Mouse (Mus musculus): Measurements from ENCODE around the gene St3gal3.

St3gal3 gene

DNA sequence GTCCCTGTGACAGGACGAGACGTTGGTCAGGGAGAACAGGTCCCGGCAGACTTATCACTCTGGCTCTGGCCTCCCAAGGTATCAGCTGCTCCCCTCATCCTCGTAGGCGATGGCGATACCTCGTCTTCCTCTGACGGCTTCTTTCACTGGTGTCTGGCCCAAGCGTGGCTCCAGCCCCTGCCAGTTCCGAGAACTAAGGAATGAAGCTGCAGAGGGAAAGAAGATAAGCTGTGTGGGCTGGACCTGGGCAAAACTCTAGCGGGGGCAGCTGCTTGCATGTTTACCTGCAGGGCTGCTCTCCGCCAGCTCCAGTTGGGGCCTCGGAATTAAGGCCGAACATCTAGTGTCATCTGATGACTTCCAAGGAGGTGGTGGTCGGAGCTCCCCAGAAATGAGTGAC lies 245.2 kb downstream of the St3gal3 start:
- DNase-seq = no peak

DNA sequence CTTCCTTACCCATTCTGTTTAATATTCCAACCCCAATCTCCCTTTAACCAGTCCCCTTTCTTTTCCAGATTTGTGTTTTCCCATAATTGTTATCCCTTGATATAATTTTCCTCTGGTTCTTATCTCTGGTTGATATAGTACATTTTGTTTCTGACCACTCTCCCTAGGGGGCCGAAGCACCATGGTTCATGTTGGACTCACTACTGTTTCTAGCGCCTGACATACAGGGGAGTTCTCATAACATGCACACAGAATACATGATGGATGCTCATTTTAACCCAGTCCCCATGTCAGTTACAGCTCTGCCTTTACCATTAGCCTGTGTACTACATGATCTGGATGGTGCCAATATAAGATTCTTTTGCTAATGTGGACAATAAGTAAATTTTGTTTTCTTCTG lies 246.8 kb downstream of the St3gal3 start:
- DNase-seq = no peak

DNA sequence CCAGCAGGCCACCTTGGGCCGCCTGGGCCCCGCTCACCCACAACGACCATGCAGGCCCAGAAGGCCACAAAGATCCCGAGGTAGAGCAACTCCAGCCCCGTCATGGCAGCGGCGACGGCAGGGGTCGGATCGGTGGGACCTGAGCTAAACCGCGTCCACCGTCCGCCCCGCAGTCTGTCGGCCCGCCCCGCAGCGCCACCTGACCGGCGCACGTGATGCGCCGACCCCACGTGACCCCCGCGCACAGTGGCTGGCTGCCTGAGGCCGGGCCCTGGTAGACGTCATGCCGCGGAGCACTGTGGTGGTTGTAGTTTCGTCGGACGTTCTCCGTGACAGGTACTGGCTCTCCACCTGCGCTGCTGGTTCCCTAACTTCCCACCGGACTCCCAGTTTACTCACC lies 247.6 kb downstream of the St3gal3 start, which contains the start of gene Atp6v0b:
Gene Atp6v0b (minus strand): TSS at position 201 of the 400 bp plus-strand sequence.
- peak; percentile 97 for DNase-seq

DNA sequence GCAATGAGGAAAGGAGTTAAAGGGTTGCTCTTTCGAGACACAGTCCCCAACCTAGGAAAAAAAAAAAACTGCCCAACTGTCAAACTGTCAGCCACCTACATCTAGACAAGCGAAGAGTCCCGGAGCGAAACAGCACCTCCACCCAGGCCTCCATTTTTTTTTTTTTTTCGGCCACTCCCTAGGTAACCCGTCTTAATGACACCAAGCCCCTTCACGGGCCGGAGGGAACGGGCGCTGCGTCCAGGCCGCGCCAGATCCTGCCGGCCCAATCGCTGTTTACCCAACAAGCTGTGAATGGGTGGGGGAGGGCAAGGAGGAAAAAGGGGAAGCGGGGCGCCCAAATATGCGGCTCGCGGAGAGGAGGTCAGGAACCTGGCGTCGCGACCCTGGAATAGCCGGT lies 248.1 kb downstream of the St3gal3 start:
- DNase-seq = no peak

DNA sequence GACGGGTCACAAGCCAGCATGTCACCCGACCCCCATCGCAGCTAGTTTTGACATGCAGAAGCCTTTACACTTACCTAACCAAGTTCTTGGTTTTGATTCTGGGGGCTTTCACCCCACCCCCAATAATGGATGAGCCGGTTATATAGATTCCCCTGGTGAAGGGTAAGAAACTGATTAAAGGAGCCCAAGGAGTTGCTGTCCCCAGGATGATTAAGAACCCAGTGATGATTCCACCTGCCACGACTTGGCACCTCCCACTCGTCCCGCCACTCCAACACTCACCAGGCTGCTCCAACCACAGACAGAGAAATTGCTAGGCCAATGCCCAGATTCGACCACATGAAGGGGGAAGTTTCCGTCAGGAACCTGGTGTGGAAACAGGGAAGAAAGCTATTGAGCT lies 248.7 kb downstream of the St3gal3 start:
- peak; percentile 40 for DNase-seq

DNA sequence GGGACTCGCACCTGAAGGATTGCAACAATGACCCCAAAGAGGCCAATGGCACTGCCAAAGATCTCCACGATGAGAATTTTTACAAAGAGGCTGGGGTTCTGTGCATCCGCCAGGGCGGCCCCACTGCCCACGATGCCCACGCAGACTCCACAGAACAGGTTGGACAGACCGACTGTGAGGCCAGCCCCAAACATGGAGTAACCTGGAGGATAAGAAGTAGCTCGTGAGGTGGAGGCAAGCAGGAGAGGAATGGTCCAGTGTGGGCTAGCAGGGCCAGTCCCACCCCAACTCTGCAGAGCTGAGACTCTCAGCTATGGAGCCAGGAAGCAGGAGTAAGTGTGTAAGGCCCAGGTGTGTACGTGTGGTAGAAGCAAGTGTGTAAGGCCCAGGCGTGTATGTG lies 249.6 kb downstream of the St3gal3 start:
- no peak for DNase-seq

DNA sequence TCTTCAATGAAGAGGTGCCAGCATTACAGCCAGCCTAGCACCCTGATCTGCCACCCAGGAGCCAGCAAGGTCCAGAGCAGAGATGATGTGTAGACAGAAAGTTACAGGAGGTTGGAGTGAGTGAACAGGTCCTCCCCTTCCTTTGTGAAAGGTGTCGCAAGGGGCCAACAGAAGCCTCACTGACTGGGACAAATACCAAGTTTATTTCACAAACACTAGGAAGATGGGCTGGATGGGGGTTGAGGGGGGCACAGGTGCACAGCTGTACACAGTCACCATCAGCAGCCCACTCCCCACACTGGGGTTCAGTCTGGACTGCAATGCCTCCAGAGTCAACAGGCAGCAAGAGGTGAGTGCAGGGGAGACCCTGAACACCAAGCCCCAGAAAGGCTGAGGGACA lies 250.6 kb downstream of the St3gal3 start:
- no peak for DNase-seq

DNA sequence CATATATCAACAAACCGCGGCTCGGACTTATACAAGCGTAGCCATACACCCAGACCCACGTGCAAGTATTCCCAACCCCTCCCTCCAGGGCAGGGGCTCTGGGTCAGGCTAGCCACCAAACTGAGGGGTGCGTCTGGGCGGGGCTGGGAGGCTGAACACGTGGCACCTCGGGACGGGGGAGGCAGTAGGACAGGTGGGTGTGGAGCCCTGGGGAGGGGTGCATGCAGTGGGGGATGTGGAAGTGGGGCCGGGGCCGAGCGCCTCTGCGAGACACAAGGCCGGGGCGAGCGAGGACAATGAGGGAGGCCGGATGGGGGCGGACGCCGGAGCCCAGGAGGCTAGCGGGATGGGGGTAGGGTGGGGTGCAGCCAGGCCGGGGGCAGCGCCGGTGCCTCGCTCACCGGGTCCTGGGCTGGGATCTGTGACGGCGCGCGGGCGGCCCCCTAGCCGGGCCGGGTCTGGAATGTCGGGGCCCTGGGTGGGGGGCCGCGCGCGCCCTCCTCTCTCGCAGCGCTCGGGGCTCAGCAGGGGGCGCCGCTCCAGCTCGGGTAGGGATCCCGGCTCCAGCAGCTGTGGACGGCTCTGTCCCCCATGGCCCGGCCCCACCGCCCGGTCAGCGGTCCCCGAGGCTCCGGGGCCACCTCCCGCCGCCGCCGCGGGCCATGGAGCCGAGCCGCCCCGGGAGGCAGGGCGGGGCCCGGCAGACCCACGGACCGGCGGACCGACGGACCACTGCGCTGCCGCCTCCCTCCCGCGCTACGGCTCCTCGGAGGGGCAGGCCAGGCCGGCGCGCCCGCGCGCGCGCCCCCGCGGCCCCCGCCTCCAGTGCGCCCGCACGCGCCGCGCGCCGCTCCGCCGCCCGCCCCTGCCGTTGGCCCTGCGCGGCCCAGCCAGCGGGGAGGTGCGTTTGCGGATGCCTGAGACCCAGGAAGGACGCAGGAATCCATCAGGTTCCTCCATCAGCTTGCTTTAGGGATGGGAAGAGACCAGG lies 251.7 kb downstream of the St3gal3 start, which contains the start of gene B4galt2:
Gene B4galt2 (minus strand): TSS at position 787 of the 991 bp plus-strand sequence.
- DNase-seq = peak; percentile 70

Measured in right cerebral cortex, adult 18-20 months (tissue).